Mouse (Mus musculus): ENCODE measurements around the gene Knop1.

Gene Knop1

DNA sequence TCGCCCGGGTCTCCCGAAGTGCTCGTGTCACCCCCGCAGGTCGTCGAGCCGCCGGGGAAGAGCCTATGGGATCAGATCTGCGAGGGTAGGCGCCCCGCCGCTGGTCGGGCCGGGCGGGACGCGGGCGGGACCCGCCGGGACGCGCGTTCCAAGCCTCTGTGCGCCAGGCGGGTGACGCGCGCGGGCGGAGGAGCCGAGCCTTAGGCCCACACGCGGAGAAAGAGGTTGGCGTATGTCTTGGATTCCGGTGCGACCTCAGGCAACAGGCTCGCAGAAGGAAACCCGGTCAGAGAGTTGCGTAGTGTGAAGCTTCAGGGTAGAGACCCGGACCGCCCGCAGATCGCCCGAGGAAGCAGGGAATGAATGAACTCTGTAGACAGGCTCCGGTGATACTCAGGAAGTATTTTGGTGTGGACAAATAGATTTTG is at the start of gene Knop1:
TSS of gene Knop1 (minus strand) at position 378 of the 428 bp plus-strand sequence.
- peak; percentile 32 for DNase-seq (ENCODE audit: low read depth, low spot score)

DNA sequence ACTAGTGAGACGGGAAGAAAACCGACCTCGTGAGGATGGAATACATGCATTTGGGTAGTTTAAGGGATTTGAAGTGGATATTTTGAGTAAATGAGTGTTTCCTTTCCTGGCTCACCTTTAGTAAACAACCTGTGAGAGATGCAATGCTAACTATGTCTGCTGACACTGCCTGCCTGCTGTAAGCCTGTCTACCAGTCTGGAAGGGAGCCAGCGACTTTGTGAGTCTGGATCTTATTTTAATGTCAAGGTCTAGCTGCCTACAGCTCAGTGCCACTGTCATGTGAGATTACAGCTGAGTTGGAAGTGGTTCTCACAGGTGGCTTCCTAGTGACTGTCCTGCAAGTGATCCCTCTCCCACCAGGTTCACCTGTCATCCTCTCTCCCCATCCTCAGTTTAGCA is 48.5 kb upstream of the Knop1 start:
- DNase-seq (ENCODE audit: low read depth, low spot score), result no peak

DNA sequence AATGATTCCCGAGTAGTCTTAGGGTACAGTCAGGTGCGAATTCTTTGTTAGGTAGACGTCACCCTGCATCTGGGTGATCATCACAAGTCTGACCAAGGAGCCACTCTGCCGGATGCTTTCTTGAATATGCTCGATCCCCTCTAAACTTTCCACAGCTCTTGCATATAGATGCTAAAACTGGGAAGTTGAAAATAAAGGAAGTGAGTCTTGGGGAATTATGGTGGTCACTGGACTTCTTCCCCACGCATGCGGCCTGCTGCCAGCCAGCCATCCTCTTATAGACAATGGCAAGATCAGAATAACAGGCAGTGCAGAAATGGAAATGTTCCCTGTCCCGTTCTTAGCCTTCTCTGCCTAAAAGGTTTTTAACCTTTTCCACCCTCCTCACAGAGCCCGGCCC is 47.8 kb upstream of the Knop1 start:
- DNase-seq (ENCODE audit: low read depth, low spot score), result no peak

DNA sequence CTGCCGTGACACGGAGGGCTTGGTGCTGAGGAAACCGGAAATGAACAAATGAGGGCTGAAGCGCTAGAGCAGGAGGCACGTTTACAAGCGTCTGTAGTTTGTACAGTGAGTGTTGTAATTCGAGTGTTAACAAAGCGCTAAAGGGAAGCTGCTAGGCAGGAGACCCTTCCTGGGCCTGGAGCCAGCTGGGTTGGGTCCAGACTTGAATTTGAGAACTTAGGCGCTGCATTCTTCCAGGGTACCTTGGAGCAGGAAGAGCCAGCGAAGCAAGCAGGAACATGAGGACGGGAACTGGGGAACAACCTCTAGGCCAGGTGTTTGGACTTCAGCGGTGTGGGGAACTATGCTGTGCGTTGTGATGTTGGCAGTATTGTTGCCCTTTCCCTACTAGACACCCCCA is 46.9 kb upstream of the Knop1 start:
- DNase-seq (ENCODE audit: low read depth, low spot score), result no peak

DNA sequence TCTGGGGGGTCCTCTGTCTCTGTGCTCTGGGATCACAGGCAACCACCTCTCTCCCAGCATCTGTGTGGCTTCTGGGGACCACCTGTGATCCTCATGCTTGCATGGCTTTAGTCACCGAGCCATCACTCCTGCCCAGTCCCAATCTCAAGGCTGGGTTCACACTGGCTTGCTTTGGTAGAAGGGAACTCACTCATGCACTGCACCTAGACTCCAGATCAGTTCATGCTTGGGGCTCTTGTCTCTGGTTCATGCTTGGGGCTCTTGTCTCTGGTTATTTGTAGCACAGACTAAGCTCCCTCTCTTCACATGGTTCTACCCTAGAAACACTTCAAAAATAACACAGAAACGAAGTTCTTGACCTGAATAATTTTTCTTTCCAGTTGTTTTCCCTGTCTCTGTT is 44.0 kb upstream of the Knop1 start:
- no peak for DNase-seq (ENCODE audit: low read depth, low spot score)

GRCm38 (mm10) chr7:118898063-118898462 is 42.0 kb upstream of the Knop1 start:
- no peak for DNase-seq (ENCODE audit: low read depth, low spot score)

GRCm38 (mm10) chr7:118895469-118896450 is 39.7 kb upstream of the Knop1 start:
- DNase-seq (ENCODE audit: low read depth, low spot score), result no peak

GRCm38 (mm10) chr7:118889046-118889680 is 33.1 kb upstream of the Knop1 start:
- DNase-seq (ENCODE audit: low read depth, low spot score), result no peak

GRCm38 (mm10) chr7:118887303-118888055 is 31.4 kb upstream of the Knop1 start:
- peak; percentile 35 for DNase-seq (ENCODE audit: low read depth, low spot score)

DNA sequence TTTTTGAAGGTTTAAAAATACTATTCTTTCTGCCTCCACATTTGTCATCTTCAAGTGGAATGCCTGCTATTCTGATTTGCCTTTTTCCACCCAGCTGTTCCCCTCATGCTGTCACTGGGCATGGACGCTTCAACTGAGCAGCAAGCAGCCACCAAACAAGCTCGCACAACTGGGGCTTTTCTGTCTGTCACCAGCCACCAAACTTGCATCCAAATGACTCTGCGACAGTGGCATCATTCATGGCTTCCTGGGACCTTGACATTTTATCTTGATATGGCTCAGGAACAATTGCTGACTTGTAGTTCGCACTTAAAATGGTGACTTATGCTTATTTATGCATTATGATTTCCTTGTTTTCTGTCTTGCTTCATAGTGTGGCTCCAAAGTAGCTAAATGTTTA is 28.9 kb upstream of the Knop1 start:
- DNase-seq (ENCODE audit: low read depth, low spot score), result no peak

DNA sequence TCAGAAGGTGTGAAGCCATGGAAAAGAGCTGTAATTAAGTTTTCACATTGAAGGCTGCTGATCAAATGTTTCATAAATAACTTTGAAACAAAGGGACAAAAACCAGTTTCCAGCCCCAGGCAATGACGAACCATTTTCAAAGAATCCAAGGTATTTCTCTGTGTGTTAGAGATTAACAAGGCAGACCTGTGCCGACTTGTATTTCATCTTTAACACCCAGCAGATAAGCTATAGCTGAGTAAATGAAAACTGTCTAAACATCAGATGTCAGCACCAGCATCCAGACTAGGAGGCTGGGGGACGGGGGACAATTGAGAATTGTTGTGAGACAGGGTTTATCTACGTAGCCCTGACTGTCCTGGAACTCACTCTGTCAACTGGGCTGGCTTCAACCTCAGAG is 27.9 kb upstream of the Knop1 start:
- no peak for DNase-seq (ENCODE audit: low read depth, low spot score)

DNA sequence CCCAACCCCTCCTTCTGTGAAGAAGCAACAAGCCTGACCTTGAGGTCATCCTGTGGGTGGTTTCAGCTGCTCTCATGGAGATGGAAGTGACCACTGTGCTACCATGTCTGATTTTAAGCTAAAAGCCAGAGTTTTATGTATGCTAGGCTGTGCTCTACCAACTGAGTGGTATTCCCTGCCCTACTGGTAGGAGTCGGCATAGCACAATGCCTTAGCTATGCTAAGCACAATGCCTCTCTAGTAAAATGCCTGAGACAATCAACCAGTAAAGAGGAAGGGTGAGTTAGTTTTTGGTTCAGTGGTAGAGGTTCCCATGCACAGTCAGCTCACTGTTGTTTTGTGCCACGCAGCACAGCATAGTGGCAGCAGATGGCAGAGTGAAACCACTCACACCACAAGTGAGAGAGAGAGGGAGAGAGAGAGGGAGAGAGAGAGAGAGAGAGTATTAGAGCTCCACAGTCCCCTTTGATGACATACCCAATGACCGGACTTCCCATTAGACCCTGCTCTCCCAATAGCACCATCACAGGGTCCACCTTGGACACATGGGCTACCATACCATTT is 23.5 kb upstream of the Knop1 start:
- DNase-seq (ENCODE audit: low read depth, low spot score), result peak; percentile 14

DNA sequence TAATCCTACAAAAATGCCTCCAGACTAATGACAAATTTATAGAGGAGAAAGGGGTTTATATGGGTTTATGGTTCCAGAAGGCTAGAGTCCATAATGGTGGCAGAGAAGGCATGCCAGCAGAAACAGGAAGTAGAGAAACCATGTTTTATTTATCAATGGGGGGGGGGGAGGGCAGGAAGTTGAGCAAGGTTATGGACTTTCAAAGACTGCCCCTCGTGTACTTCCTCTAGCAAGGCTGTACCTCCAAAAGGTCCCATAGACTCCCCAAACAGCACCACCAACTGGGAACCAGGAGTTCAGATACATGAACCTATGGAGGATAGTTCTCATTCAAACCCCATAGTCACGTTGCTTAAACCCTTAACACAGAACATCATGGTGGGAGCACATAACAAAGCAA is 9.3 kb upstream of the Knop1 start:
- no peak for DNase-seq (ENCODE audit: low read depth, low spot score)

DNA sequence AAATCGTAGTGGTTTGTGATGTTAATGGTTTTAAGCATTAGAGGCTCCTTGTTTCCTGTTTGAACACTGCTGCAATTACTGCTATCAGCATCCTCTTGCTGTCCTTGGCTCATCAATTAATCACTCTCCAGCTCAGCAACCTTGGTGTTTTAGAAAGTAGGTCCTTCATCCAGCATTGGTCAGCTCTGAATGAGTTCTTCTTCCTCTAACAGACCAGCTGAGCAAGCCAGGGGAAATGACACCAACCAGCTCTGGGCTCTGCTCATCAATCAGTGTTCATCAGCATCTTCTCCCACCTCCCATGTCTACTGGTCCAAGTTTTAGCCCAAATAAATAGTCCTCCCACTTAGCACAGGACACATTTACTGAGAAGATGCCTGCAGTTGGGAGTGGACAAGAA is 2.6 kb upstream of the Knop1 start:
- no peak for DNase-seq (ENCODE audit: low read depth, low spot score)

DNA sequence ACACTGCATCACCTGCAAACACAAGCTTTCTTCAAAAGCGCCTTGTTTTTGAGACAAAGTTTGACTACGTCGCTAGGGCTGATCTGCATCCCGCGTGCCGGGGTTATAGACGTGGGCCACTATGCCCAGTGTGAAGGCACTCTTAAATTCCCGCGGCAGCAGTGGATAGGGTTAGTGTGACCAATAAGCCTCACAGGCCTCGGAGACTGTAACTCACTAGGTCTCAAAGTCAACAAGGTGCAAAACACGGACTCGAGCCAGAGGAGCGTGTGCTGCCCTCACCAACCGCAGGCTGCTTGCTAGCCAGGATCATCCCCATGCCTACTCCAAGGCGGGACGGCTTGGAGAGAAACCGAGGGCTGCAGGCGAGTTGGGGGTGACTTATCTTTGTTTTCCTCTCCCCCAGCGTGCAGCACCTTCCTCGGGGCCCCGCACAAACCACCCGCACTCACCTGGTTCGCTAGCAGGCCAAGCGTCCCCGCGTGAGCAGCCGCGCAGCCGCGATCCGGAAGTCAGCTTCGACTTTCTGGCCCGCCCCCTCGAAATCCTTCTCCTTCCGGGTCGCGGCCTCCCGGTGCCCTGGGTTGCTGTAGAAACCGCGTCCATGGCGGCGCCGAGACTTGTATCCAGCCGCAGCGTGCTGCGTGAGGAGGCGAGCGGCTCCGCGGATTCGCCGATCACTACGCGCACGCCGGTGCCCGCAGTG is 730 bp downstream of the Knop1 start, which contains the start of gene Iqck:
TSS of gene Iqck (plus strand) at position 582 of the 706 bp plus-strand sequence.
- peak; percentile 89 for DNase-seq (ENCODE audit: low read depth, low spot score)

- DNase-seq (ENCODE audit: low read depth, low spot score), result no peak
These were observed 1.4 kb downstream of the Knop1 start for GRCm38 (mm10) chr7:118854606-118855005.

GRCm38 (mm10) chr7:118852611-118853010 is 3.4 kb downstream of the Knop1 start:
- no peak for DNase-seq (ENCODE audit: low read depth, low spot score)

GRCm38 (mm10) chr7:118851571-118851970 is 4.5 kb downstream of the Knop1 start:
- DNase-seq (ENCODE audit: low read depth, low spot score), result no peak

- DNase-seq (ENCODE audit: low read depth, low spot score), result peak; percentile 79
These were observed 5.3 kb downstream of the Knop1 start for GRCm38 (mm10) chr7:118850676-118851290.

GRCm38 (mm10) chr7:118849543-118850250 is 6.4 kb downstream of the Knop1 start:
- DNase-seq (ENCODE audit: low read depth, low spot score), result no peak
